Mouse (Mus musculus) liver, embryonic 18 days (tissue): ENCODE results near the gene Nipsnap3a. TPM values are rescaled to one million over a fixed set of nuclear protein-coding genes. Genes with fewer than 3 reads are reported as not detected.

Experiments used
- polyA plus RNA-seq: library from polyadenylated mRNA; depleted of rRNA; stranded (reverse); fragments of >200 nt; gene quantifications from 2 replicates; pipeline ENCODE4 v1.2.3, GENCODE M21; 2012; rRNA removed

The Nipsnap3a gene
- not detected in 2 replicates for polyA plus RNA-seq

GRCm38 (mm10) chr4:52989248-52989647, at the start of gene Nipsnap3a:
Gene Nipsnap3a, plus strand, starts transcription at chr4:52989272.

GRCm38 (mm10) chr4:52964247-52964646, 24.8 kb upstream of the Nipsnap3a start, which contains the start of gene Olfr270:
Gene Olfr270, plus strand, starts transcription at chr4:52964547.

GRCm38 (mm10) chr4:53011732-53012361, 22.8 kb downstream of the Nipsnap3a start, which contains the start of gene Nipsnap3b:
Gene Nipsnap3b, plus strand, starts transcription at chr4:53011880.

Other genes starting within 250 kb of the Nipsnap3a start
- gene Olfr275, start 174.7 kb upstream of the Nipsnap3a start, polyA plus RNA-seq = not detected in 2 replicates
- not detected in 2 replicates for gene Olfr273, start 130.0 kb upstream of the Nipsnap3a start, polyA plus RNA-seq
- 0.03 TPM in 1 of 2 replicates, not detected in the other for gene Olfr272, start 70.1 kb upstream of the Nipsnap3a start, polyA plus RNA-seq
- not detected in 2 replicates for gene Olfr270, start 24.7 kb upstream of the Nipsnap3a start, polyA plus RNA-seq
- 20.6 and 27.8 TPM in 2 replicates for gene Nipsnap3b, start 22.6 kb downstream of the Nipsnap3a start, polyA plus RNA-seq
- 17.1 and 20.1 TPM in 2 replicates for gene Abca1, start 170.6 kb downstream of the Nipsnap3a start, polyA plus RNA-seq